Mouse (Mus musculus) adipocyte (in vitro differentiated cells): ENCODE data around the gene Zfp609.

Source experiments
- DNase-seq: peaks from one replicate; pipeline ENCODE4 v3.0.0-alpha.2; 2016; ENCODE audit warnings: low spot score

Zfp609 gene

DNA sequence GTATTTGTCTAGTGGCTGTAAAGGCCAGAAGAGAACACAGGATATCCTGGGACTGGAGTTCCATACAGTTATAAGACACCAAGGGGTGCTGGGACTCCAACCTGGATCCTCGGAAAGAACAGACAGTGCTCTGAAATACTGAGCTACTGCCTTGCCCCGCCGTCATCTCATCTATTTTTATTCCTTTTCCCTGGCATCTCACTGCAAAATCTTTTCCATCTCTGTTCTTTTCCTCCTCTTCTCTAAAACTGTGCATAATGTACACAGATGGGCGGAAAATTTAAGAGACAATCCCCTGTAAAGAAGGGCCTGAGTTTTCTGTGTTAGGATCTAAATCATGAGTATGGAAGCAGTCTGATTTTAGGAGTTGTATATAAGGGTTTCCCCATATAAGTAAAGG lies 64.6 kb downstream of the Zfp609 start:
- no peak for DNase-seq

DNA sequence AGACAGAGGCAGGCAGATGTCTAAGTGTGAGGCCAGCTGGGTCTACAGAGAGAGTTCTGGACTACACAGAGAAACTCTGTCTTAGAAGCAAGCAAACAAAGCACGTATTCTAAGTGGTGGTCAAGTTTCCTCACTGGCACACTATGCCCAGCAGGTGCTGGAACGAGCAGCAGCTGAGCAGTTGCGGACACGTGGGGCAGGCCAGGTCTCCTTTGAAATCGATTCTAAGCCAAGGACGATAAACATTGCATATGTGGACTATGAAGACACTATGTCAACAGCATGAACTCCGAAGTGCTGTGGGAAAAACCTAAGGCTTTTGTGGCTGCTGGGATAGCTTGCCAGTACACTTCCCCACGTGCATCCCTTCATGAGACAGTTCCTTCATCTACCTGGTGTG lies 67.4 kb downstream of the Zfp609 start:
- no peak for DNase-seq

DNA sequence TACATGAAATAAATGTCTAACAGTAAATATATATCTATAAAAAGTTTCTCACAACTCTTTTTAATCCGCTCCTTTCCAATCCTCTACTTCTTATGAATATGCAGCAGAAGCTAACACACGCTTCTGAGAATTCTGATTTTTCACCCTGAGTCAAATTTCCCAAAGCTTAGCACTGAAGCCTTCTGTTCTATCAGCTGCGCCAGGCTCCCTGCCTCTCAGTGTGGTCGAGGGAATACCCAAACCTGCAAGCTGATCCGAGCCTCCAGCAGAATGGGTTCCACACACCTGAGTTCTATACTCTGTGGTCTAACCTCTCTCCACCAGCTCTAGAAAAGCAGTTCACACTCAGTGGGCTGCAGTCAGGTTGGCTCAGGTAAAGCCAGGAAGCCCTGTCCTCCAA lies 68.1 kb downstream of the Zfp609 start:
- DNase-seq = no peak

- no peak for DNase-seq
Observed at GRCm38 (mm10) chr9:65757826-65758225, 69.5 kb downstream of the Zfp609 start.

GRCm38 (mm10) chr9:65755673-65756375 lies 71.5 kb downstream of the Zfp609 start:
- no peak for DNase-seq

DNA sequence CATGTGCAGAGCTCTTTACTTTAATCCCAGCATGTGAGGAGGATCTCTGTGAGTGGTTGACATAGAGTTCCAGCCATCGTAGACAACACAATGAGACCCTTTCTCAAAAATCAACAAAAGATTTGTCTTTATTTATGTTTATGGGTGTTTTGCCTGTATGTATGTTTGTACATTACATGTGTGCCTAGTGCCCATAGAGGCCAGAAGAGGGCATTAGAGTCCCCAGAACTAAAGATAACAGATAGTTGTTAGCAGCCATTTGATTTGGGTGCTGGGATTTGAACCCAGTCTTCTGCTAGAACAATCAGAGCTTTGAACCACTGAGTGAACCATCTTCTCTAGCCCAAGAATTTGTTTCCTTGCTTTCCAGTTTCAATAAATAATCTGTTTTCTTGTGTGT lies 72.2 kb downstream of the Zfp609 start:
- no peak for DNase-seq

GRCm38 (mm10) chr9:65752632-65753031 lies 74.7 kb downstream of the Zfp609 start:
- DNase-seq = no peak

GRCm38 (mm10) chr9:65751906-65752305 lies 75.5 kb downstream of the Zfp609 start:
- no peak for DNase-seq

DNA sequence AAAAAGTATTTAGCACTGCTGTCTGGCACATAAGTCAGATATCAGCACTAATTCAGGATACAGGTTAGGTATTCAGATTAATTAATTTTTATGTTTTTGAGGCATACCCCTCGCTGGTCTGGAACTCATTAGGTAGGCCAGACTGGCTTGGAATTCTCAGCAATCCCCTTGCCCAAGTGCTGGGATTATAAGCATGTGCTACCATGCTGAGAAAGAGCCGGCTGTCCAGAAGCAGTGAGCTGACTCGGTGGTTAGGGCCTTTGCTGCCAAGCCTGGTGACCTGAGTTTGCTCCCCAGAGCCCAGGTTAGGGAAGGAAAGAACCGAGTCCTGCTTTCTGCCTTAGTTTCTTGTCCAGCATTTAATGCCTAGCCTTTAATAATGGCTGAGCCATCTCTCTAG lies 79.3 kb downstream of the Zfp609 start:
- no peak for DNase-seq

DNA sequence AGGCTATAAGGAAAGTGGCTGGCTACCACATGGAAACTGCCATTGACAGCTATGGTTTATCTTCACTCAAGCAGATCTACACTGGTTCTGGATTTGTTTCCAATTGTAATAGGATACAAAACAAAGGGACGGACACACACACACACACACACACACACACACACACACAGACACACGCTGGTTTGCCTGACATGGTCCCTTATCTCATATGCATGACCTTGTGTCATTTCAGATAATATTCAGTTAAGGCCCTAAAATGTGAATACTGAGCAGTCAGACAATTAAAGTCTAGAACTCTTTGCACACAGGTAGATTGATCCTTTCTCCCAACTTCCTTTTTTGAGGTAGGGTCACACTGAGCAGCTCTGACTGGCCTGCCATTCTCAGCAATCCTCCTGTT lies 80.9 kb downstream of the Zfp609 start:
- no peak for DNase-seq

DNA sequence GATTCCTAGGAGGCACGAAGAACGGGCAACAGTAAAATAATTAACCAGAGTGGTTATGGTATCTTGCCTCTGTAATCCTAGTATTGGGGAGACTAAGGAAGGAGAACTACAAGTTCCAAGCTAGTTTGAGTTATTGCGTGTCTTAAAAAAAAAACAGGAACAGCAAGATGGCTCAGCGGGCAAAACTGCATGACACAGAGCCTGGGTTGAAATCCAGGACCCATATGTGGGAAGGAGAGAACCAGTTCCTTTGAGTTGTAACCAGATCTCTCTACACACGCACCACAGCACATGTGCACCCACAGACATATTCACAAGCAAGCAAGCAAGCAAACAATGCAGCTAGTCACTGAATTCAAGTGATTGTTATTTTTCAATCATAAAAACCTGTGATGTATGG lies 81.9 kb downstream of the Zfp609 start:
- no peak for DNase-seq

DNA sequence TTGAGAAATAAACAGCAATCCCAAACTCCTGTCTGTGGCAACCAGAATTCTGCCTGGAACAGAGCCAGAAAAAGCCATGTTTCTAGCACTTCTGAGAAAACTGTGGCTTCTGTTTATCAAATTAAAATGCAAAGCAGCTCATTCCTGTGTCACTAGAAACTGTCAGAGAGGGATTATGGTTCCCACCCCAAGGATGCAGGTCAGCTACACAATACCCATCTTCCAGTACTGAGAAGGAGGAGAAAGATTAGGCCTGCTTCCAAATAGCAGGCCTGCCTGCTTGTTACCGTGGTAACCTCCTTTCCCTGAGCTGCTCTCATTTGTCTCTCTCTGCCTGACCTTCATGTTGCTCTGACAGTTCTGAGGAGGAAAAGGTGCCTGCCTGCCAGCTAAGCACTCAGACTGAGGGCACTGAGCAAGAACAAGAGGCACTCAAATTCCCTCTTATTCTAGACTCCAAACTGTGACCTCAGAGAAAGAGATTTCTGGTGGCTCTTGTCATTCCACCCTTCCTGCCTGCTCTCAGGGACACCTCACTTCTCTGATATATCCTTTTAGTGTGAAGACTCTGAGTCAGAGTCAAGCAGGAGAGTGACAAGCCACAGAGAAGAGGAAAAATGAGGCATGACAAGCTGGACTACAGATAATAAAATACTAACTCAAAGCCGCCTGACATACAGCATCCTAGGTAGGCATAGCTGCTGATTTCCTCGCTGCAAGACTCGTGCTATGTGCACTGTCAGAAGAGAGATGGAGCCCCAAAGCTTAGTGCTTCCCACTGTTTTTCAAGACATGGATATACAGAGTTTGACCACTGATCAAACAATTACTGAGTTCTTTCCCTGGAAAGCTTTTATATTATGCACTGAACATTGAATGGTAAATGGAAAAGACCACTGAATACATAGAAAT lies 82.9 kb downstream of the Zfp609 start:
- peak; percentile 86 for DNase-seq

DNA sequence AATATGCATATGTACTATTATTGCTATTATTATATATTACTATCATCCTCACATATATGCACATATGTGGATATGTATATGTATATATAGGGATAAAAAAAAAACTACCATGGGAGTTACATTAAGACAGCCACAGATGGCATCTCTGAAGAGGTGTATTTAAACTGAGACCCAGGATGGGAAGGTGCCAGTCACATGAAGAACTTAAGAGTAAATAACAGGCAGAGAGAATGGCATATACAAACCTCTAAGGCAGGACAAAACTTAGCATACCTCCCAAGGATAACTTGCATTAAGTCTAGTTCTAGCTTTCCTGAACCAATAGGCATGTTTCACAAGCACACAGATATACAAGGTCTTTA lies 83.6 kb downstream of the Zfp609 start:
- DNase-seq = no peak

GRCm38 (mm10) chr9:65743322-65743721 lies 84.0 kb downstream of the Zfp609 start:
- DNase-seq = no peak

DNA sequence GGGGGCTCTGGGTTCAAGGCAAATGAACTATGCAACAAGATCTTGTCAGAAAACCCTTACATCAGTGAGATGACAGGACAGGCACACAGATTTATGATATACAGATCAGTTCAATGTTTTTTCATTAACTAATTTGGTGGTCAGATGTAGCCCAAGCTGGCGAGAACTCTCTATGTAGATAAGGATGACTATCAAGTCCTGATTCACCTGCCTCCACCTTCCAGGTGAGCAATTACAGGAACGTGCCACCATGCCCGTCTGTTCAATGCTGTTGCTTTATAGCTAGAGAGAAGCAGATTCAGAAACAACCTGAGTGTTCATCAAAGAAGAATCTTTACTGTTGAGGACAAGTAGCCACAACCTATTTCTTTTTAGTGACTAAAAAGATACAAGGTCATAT lies 84.6 kb downstream of the Zfp609 start:
- no peak for DNase-seq

DNA sequence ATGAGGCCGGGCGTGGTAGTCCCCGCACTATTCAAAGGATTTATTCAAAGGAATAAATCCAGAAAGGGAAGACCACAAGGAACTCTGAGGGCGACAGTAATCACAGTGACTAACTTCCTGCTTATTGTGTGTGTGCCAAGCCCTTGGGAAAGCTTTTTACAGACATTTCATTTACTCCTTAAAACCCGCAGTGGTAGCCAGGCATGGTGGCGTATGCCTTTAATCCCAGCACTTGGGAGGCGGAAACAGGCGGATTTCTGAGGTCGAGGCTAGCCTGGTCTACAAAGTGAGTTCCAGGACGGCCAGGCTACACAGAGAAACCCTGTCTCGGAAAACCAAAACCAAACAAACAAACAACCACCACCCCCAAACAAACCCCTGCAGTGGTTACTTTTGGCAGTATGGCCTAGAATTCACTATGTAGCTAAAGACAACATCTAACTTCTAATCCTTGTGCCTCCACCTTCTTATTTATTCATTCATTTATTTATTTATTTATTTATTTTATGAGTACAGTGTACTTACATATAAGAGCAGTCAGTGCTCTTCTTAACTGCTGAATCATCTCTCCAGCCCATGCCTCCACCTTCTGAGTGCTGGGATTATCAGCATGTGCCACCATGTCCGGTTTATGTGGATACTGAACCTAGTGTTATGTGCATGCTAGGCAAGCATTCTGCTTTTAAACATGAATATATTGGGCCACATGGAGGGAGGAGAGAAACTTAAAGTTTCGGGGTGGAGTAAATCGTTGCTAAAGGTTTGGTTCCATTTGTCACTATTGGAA lies 86.1 kb downstream of the Zfp609 start:
- no peak for DNase-seq

DNA sequence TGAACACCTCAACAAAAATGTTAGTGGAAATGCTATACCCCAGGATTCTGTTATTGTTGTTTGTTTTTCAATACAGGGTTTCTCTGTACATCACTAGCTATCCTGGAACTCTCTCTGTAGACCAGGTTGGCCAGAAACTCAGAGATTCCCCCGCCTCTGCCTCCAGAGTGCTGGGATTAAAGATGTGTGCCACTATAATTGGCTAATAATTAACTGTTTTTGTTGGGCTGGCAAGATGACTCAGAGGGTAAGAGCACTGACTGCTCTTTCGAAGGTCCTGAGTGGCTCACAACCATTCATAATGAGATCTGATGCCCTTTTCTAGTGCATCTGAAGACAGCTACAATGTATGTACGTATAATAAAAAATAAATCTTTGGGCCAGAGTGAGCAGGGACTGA lies 92.4 kb downstream of the Zfp609 start:
- DNase-seq = no peak

DNA sequence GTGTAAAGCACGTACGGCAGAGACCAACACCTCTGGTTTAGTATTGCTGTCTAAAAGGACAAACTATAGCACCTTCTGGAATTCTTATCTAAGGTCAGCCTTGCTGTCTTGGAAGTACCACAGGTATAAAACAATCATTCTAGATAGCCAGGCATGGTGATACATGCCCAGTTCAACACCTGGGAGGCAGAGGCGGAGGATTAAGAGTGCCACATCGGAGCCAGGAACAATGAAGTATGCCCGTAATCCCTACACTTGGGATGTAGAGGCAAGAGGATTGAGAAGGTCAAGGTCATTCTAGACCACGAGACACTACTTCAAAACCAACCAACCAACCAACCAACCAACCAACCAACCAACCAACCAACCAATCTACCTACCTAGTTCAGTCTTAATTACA lies 98.8 kb downstream of the Zfp609 start:
- no peak for DNase-seq

DNA sequence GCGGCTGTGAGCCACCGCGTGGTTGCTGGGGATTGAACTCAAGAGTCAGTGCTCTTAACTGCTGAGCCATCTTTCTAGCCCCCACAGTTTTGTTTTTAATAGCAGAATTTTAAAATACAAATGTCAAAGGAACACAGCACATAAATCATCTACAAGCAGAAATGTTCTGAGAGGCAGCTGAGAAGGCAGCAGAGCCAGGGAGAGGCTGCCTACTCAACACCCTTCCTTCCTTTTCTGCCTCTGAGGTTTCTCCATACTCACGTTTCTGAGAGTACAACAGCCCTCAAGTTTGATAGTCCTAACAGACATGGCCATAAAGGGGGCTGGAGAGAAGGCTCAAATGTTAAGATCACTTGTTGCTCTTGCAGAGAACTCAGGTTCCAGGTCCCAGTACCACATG lies 99.9 kb downstream of the Zfp609 start:
- DNase-seq = peak; percentile 25

DNA sequence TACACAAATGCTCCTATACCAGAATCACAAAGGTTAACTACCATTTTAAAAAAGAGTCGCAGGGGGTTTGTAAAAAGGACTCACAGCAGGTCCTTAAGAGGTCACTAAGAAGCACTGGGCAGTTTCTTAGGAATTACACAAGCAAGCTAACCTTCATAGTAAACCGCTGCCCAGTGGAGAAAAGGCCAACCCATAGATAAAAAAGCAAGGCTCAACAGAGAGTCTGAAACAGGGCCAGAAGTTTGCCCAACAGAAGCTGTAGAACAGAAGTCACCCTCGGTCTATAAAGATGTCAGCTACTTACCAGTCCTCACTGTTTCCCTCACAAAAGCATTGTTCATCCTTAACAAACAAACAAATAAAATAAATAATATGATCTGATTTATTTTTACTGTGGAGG lies 100.9 kb downstream of the Zfp609 start:
- DNase-seq = peak; percentile 97

DNA sequence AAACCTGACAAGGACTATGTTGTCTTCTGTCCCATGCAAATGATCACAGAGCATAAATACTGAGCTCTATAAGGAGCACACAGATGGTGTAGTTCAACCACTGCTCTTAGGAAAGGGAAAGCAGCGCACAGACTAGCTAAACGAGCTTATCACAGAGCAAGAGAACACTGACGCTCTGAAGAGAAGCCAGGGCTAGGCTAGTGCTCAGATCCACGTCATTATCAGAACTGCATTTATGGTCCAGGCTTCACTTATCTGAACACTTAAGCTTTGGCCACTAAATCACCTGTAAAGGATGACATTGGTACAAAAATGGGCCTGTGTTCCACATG lies 102.1 kb downstream of the Zfp609 start:
- no peak for DNase-seq

DNA sequence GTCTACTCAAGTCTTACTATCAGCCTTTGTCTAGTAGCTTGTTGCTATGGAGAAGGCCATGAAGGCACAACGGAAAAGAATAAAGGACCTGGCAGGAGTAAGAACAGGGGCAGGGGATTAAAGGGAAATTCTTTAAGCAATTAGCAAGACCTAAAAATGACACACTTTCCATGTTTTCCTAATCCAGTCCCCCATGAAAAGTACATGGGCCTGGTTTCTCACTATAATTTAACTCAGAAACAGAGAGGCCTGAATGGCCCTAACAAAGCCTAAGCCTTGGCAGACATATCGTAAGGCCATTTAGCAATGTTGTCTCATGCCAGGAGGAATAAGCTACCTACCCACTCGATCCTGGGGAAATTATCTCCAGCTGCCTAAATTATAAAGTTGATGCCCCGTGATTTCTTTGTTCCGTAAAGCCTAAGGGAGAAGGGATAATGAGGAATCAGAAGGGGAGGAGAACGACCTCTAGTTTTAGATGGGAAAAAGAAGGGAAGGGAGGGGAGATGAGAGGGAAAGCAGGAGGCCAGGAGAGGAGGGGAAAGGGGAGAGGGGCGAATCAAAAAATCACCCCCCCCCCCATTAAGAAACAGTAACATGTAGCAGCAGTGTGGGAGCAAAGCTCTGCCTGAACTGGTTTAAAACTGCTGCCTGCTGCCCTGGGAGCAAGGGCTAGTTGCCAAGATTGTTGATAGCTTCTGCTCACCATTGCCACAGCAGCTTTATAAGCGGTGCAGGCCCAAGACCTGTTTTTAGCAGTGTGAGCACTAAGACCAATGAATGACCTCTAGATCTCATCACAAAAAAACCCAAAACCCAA lies 102.7 kb downstream of the Zfp609 start:
- peak; percentile 90 for DNase-seq
